8 mouse cellular contexts compared by ENCODE assay signal in the genomic region with DNA sequence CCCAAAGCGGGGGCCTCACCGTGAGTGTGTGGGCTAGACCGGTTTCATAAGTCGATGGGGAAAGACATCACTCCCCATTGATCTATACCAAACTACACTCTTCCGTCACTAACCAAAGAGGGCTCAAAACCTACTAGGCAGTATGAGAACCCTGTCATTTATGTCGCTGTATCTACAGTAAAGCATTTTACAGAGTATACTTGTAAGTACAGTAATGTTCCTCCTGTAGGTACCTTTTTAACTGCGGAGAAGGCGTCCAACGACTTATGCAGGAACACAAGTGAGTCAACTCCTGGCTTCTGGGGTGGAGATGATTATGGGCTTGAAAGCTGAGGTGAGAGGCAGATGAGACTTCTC. TPM values are rescaled to one million over a fixed set of nuclear protein-coding genes. Genes with fewer than 3 reads are reported as not detected.
DNase-seq lines count a peak whose midpoint lies in the region; ATAC-seq and TF ChIP-seq lines count a peak whose summit lies in the region.

No protein-coding gene starts in this region.

- peaks cover 13% of the 10 kb centered on the region for H3K4me1 ChIP-seq in heart, embryonic 15.5 days (replicated peaks)
- H3K4me1 ChIP-seq in ES-Bruce4 (ENCODE audit: control insufficient read depth, insufficient read depth, low read length): no peaks in the 10 kb centered on the region
- peaks cover 17% of the 10 kb centered on the region for H3K4me1 ChIP-seq in forebrain, embryonic 15.5 days

- 8% methylated on average over 9 of the region's 9 CpGs for WGBS in heart, embryonic 15.5 days
- WGBS in forebrain, embryonic 15.5 days: 13% methylated on average over 9 of the region's 9 CpGs
- 15% methylated on average over 9 of the region's 9 CpGs for WGBS in macrophage (ENCODE audit: missing documents)

- H3K4me3 ChIP-seq in heart, embryonic 15.5 days: peak overlapping the region; percentile 91
- H3K4me3 ChIP-seq in ES-Bruce4 (ENCODE audit: low read depth, low read length): peak overlapping the region; percentile 76
- H3K4me3 ChIP-seq in forebrain, embryonic 15.5 days: peak overlapping the region; percentile 93
- H3K4me3 ChIP-seq in macrophage (ENCODE audit: inconsistent target): peak overlapping the region; percentile 66

- TF ChIP-seq CTCF in ES-Bruce4 (IDR thresholded peaks at IDR 0.05; ENCODE audit: low read depth, low read length): no peak

- peak overlapping the region; percentile 88 for H3K9ac ChIP-seq in heart, embryonic 15.5 days
- H3K9ac ChIP-seq in ES-Bruce4 (ENCODE audit: low read depth, poor library complexity, severe bottlenecking): peak overlapping the region; percentile 74
- peak overlapping the region; percentile 81 for H3K9ac ChIP-seq in forebrain, embryonic 15.5 days (replicated peaks)

- TF ChIP-seq EP300 in ES-Bruce4 (IDR thresholded peaks at IDR 0.05; ENCODE audit: insufficient read depth, low read depth, low read length): no peak

- DNase-seq in heart, adult 8-10 months (ENCODE audit: low spot score): no peak
- DNase-seq in urinary bladder, postnatal 36 days (ENCODE audit: low spot score in 2 of 2): no peak
- no peak for DNase-seq in right cerebral cortex, postnatal 25 days

- H3K79me2 ChIP-seq in macrophage (ENCODE audit: inconsistent target): no peaks in the 10 kb centered on the region

- 0 out of 2 replicates have a peak, but pooled peaks cover 3% of the 10 kb centered on the region for H3K27me3 ChIP-seq in heart, embryonic 15.5 days
- H3K27me3 ChIP-seq in ES-Bruce4 (ENCODE audit: control insufficient read depth, insufficient read depth, low read length, poor library complexity, severe bottlenecking): no peaks in the 10 kb centered on the region
- H3K27me3 ChIP-seq in forebrain, embryonic 15.5 days: 0 out of 2 replicates have a peak, but pooled peaks cover 2% of the 10 kb centered on the region

- TF ChIP-seq POLR2A in ES-Bruce4 (IDR thresholded peaks at IDR 0.05; ENCODE audit: insufficient read depth, low read length): no peak

- no peaks in the 10 kb centered on the region for H3K9me3 ChIP-seq in heart, embryonic 15.5 days (replicated peaks)
- no peaks in the 10 kb centered on the region for H3K9me3 ChIP-seq in ES-Bruce4 (replicated peaks; ENCODE audit: control insufficient read depth, insufficient read depth, low read length, poor library complexity, severe bottlenecking)
- no peaks in the 10 kb centered on the region for H3K9me3 ChIP-seq in forebrain, embryonic 15.5 days

- no peak for ATAC-seq in heart, embryonic 15.5 days (replicated peaks; ENCODE audit: insufficient number of reproducible peaks, insufficient read depth, low FRiP score, low read depth)
- no peak for ATAC-seq in forebrain, embryonic 15.5 days (replicated peaks)
- ATAC-seq in granulocyte monocyte progenitor cell, adult 5-6 weeks (replicated peaks; ENCODE audit: poor library complexity, severe bottlenecking): no peak; the same call in 1 of the 2 replicates

- H3K4me2 ChIP-seq in heart, embryonic 15.5 days: peak overlapping the region; percentile 90
- peak overlapping the region; percentile 77 for H3K4me2 ChIP-seq in forebrain, embryonic 15.5 days (replicated peaks)

- H3K27ac ChIP-seq in heart, embryonic 15.5 days: no peak overlapping the region
- H3K27ac ChIP-seq in ES-Bruce4 (ENCODE audit: insufficient read depth, low read length): no peak overlapping the region
- no peak overlapping the region for H3K27ac ChIP-seq in forebrain, embryonic 15.5 days (replicated peaks)
- H3K27ac ChIP-seq in macrophage: no peak overlapping the region

- H3K36me3 ChIP-seq in heart, embryonic 15.5 days: peaks cover 28% of the 10 kb centered on the region
- H3K36me3 ChIP-seq in ES-Bruce4 (ENCODE audit: control insufficient read depth, insufficient read depth, low read length, poor library complexity, severe bottlenecking) (peaks cover 12% of the 10 kb centered on the region), macrophage (ENCODE audit: inconsistent target) (peaks cover 30% of the 10 kb centered on the region)
- H3K36me3 ChIP-seq in forebrain, embryonic 15.5 days: peaks cover 20% of the 10 kb centered on the region

RNA-seq across cellular contexts. Expression of a gene that starts 0.6 kb away (rescaled TPM):
- polyA plus RNA-seq in heart, embryonic 15.5 days (2015; fragmentation: Nextera tagmentation; extraction: Ambion mirVana): 16.7 and 20.6 TPM in 2 replicates
- total RNA-seq in heart, adult 8-10 months (2022): 10 to 100 TPM; 17.6 to 21.7 (median 18.8) TPM
- 21.3 and 24.2 TPM in 2 replicates for polyA plus RNA-seq in ES-Bruce4 (2011; ENCODE audit: insufficient read depth, insufficient read length, low read depth, missing spikeins)
- polyA plus RNA-seq in forebrain, embryonic 15.5 days (2015; fragmentation: Nextera tagmentation; extraction: Ambion mirVana): 33.1 and 35.8 TPM in 2 replicates
- 10 to 100 TPM in 18 of 26 experiments, 1 to 10 TPM in 8; 2.8 to 26.2 (median 16.7) TPM for total RNA-seq in macrophage (2018; cell fraction: chromatin; rRNA removed)
- total RNA-seq in macrophage (2018; cell fraction: cytosol; rRNA removed): 10 to 100 TPM in 21 of 26 experiments, 1 to 10 TPM in 5; 6.7 to 15.1 (median 11.1) TPM
- total RNA-seq in macrophage (2018; cell fraction: nucleus; rRNA removed): 10 to 100 TPM in 14 of 26 experiments, 1 to 10 TPM in 12; 3.9 to 22.4 (median 10.6) TPM
- polyA plus RNA-seq in macrophage (2018): 10.7 to 20.0 TPM (median 11.8 TPM) in 3 replicates
- 23.8 and 29.5 TPM in 2 replicates for total RNA-seq in granulocyte monocyte progenitor cell, adult 5-6 weeks (2014; fragmentation: Nextera tagmentation)
- 33.3 and 38.0 TPM in 2 replicates for total RNA-seq in granulocyte monocyte progenitor cell, adult 5-6 weeks (2017)
